Mouse (Mus musculus) forebrain, embryonic 13.5 days (tissue): ENCODE results near the gene Acyp2. TPM values are rescaled to one million over a fixed set of nuclear protein-coding genes. Genes with fewer than 3 reads are reported as not detected.

Experiments used
- ATAC-seq: fragments of 200-750 bp; cut with Nextera tagmentation; 2 replicates; pipeline ENCODE4 v1.8.0; 2017
- H3K27ac ChIP-seq: fragments of 300-500 bp; sonication (generic); 2 replicates; pipeline ENCODE4 v1.5.1; 2015; ENCODE audit warnings: inconsistent platforms, mild to moderate bottlenecking, moderate library complexity
- H3K27me3 ChIP-seq: fragments of 300-500 bp; sonication (generic); 2 replicates; pipeline ENCODE4 v1.6.1; 2015; ENCODE audit warnings: mild to moderate bottlenecking, inconsistent platforms
- H3K36me3 ChIP-seq: fragments of 300-500 bp; sonication (generic); 2 replicates; pipeline ENCODE4 v1.6.1; 2015; ENCODE audit warnings: mild to moderate bottlenecking, inconsistent platforms; ENCODE audit not compliant: poor library complexity, severe bottlenecking
- H3K4me1 ChIP-seq: fragments of 300-500 bp; sonication (generic); 2 replicates; pipeline ENCODE4 v1.6.1; 2015; ENCODE audit warnings: inconsistent platforms
- H3K4me2 ChIP-seq: fragments of 300-500 bp; sonication (generic); 2 replicates; pipeline ENCODE4 v1.6.1; 2015; ENCODE audit warnings: inconsistent platforms, mild to moderate bottlenecking, moderate library complexity
- H3K4me3 ChIP-seq: fragments of 300-500 bp; sonication (generic); 2 replicates; pipeline ENCODE4 v1.5.1; 2015; ENCODE audit warnings: mild to moderate bottlenecking, inconsistent platforms
- H3K9ac ChIP-seq: fragments of 300-500 bp; sonication (generic); 2 replicates; pipeline ENCODE4 v1.6.1; 2015; ENCODE audit warnings: mild to moderate bottlenecking, inconsistent platforms
- H3K9me3 ChIP-seq: fragments of 300-500 bp; sonication (generic); replicated peaks from 2 replicates; pipeline ENCODE4 v1.6.1; 2016; ENCODE audit warnings: inconsistent platforms
- WGBS: fragments of 180-500 bp; shearing (Covaris S2); methylation state at CpG from one replicate; pipeline ENCODE4 v1.1.7; 2015; 5-methylcytosine and 5-hydroxymethylcytosine counted together
- polyA plus RNA-seq: library from polyadenylated mRNA; unstranded; fragments of >200 nt; fragmentation: Nextera tagmentation; extraction: Ambion mirVana; gene quantifications from 2 replicates; pipeline ENCODE4 v1.2.1, GENCODE M21; 2015

The Acyp2 gene
- polyA plus RNA-seq, 1 experiment from 2014 or later: 10.1 TPM

GRCm38 (mm10) chr11:30572790-30573395 is 76.5 kb downstream of the Acyp2 start:
- Histone ChIP-seq H3K4me1 (no peaks in the 10 kb centered on the region), H3K4me2 (no peak overlapping the region), H3K9ac (no peak overlapping the region), H3K27me3 (no peaks in the 10 kb centered on the region), H3K9me3 (no peaks in the 10 kb centered on the region), H3K4me3 (no peak overlapping the region), H3K36me3 (no peaks in the 10 kb centered on the region), H3K27ac (no peak overlapping the region)
- WGBS: 94% methylated on average over 15 of the region's 15 CpGs
- ATAC-seq: no peak

- Histone ChIP-seq H3K4me2 (no peak overlapping the region), H3K9me3 (no peaks in the 10 kb centered on the region), H3K36me3 (no peaks in the 10 kb centered on the region), H3K27ac (no peak overlapping the region), H3K4me1 (no peaks in the 10 kb centered on the region), H3K9ac (no peak overlapping the region), H3K27me3 (no peaks in the 10 kb centered on the region), H3K4me3 (no peak overlapping the region)
- no peak for ATAC-seq
- 95% methylated on average over 3 of the region's 3 CpGs for WGBS
These were observed 78.8 kb downstream of the Acyp2 start for GRCm38 (mm10) chr11:30570568-30570967.

GRCm38 (mm10) chr11:30560215-30560614 is 89.2 kb downstream of the Acyp2 start:
- Histone ChIP-seq H3K4me1 (no peaks in the 10 kb centered on the region), H3K4me3 (no peak overlapping the region), H3K36me3 (no peaks in the 10 kb centered on the region), H3K27me3 (no peaks in the 10 kb centered on the region), H3K27ac (no peak overlapping the region), H3K4me2 (no peak overlapping the region), H3K9me3 (no peaks in the 10 kb centered on the region), H3K9ac (no peak overlapping the region)
- 90% methylated on average over 1 of the region's 1 CpGs for WGBS
- no peak for ATAC-seq

- no peak overlapping the region for H3K27ac ChIP-seq
- no peaks in the 10 kb centered on the region for H3K4me1 ChIP-seq
- no peaks in the 10 kb centered on the region for H3K27me3 ChIP-seq
- no peak overlapping the region for H3K4me3 ChIP-seq
- 73% methylated on average over 1 of the region's 1 CpGs for WGBS
- no peak overlapping the region for H3K4me2 ChIP-seq
- no peaks in the 10 kb centered on the region for H3K9me3 ChIP-seq
- H3K9ac ChIP-seq: no peak overlapping the region
- ATAC-seq: 0 out of 2 replicates have a peak, but pooled peaks have one; percentile 45
- H3K36me3 ChIP-seq: no peaks in the 10 kb centered on the region
These were observed 96.0 kb downstream of the Acyp2 start for GRCm38 (mm10) chr11:30553408-30553807.

DNA sequence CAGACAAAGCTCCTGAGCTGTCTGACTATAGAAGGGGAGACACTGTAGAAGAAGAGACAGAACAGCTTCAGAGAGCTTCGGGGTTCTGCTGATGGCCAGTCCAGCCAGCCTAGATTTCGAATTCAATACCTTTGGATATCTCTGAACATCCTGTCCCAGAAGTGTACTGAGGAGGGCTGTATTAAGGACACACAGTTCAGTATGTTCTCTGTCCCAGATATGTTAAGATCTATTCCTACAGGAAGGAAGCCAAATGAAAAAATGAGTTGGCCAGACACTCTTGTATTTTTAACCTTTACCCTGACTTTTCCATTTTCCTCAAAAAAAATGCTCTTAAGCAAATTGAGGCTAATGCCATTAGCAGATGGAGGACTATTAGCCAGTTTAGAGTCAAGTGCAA is 132.3 kb downstream of the Acyp2 start:
- H3K9me3 ChIP-seq: no peaks in the 10 kb centered on the region
- ATAC-seq: no peak
- no peaks in the 10 kb centered on the region for H3K36me3 ChIP-seq
- H3K27ac ChIP-seq: no peak overlapping the region
- no peak overlapping the region for H3K4me3 ChIP-seq
- no peaks in the 10 kb centered on the region for H3K4me1 ChIP-seq
- no peaks in the 10 kb centered on the region for H3K27me3 ChIP-seq
- H3K9ac ChIP-seq: no peak overlapping the region
- H3K4me2 ChIP-seq: no peak overlapping the region
- 81% methylated on average over 2 of the region's 2 CpGs for WGBS

- Histone ChIP-seq H3K4me1 (no peaks in the 10 kb centered on the region), H3K4me3 (no peak overlapping the region), H3K36me3 (no peaks in the 10 kb centered on the region), H3K27ac (no peak overlapping the region), H3K9me3 (no peaks in the 10 kb centered on the region), H3K27me3 (no peaks in the 10 kb centered on the region), H3K4me2 (no peak overlapping the region), H3K9ac (no peak overlapping the region)
- ATAC-seq: peak; percentile 75
- WGBS: 81% methylated on average over 4 of the region's 4 CpGs
These were observed 141.2 kb downstream of the Acyp2 start for GRCm38 (mm10) chr11:30508178-30508577.

- H3K36me3 ChIP-seq: no peaks in the 10 kb centered on the region
- no peak for ATAC-seq
- no peak overlapping the region for H3K4me2 ChIP-seq
- H3K4me3 ChIP-seq: no peak overlapping the region
- H3K27me3 ChIP-seq: no peaks in the 10 kb centered on the region
- no peak overlapping the region for H3K9ac ChIP-seq
- no peak overlapping the region for H3K27ac ChIP-seq
- no peaks in the 10 kb centered on the region for H3K4me1 ChIP-seq
- 81% methylated on average over 3 of the region's 3 CpGs for WGBS
- H3K9me3 ChIP-seq: no peaks in the 10 kb centered on the region
These were observed 150.5 kb downstream of the Acyp2 start for GRCm38 (mm10) chr11:30498738-30499355.

- no peak overlapping the region for H3K27ac ChIP-seq
- 58% methylated on average over 2 of the region's 2 CpGs for WGBS
- H3K36me3 ChIP-seq: no peaks in the 10 kb centered on the region
- no peak overlapping the region for H3K4me2 ChIP-seq
- no peak overlapping the region for H3K4me3 ChIP-seq
- no peaks in the 10 kb centered on the region for H3K4me1 ChIP-seq
- no peak overlapping the region for H3K9ac ChIP-seq
- H3K9me3 ChIP-seq: no peaks in the 10 kb centered on the region
- H3K27me3 ChIP-seq: no peaks in the 10 kb centered on the region
- ATAC-seq: no peak
These were observed 152.2 kb downstream of the Acyp2 start for GRCm38 (mm10) chr11:30497151-30497550.

- Histone ChIP-seq H3K4me3 (no peak overlapping the region), H3K4me2 (no peak overlapping the region), H3K9me3 (no peaks in the 10 kb centered on the region), H3K27me3 (no peaks in the 10 kb centered on the region), H3K27ac (no peak overlapping the region), H3K4me1 (no peaks in the 10 kb centered on the region), H3K9ac (no peak overlapping the region), H3K36me3 (no peaks in the 10 kb centered on the region)
- ATAC-seq: no peak
These were observed 157.7 kb downstream of the Acyp2 start for GRCm38 (mm10) chr11:30491515-30492260.

DNA sequence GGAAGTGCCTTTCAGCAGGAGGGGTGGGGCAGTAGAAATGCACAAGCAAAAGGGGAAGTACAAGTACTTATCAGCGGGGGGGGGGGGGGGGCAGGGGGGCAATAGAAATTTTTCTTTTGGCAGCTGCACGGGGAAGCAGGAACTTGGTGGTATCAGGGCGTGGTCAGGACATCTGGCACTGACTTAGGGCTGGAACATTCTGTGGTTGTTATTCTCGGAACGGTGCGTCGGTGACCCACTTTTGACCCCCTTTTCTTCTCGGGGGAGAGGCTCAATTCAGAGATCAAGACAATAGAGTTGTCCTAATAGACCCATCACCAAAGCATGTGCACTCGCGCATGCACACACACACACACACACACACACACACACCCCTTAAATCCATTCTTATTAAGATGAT is 161.2 kb downstream of the Acyp2 start:
- Histone ChIP-seq H3K9me3 (no peaks in the 10 kb centered on the region), H3K4me2 (no peak overlapping the region), H3K9ac (no peak overlapping the region), H3K4me3 (no peak overlapping the region), H3K27me3 (no peaks in the 10 kb centered on the region), H3K4me1 (no peaks in the 10 kb centered on the region), H3K27ac (no peak overlapping the region), H3K36me3 (no peaks in the 10 kb centered on the region)
- ATAC-seq: no peak
- WGBS: 83% methylated on average over 9 of the region's 10 CpGs

DNA sequence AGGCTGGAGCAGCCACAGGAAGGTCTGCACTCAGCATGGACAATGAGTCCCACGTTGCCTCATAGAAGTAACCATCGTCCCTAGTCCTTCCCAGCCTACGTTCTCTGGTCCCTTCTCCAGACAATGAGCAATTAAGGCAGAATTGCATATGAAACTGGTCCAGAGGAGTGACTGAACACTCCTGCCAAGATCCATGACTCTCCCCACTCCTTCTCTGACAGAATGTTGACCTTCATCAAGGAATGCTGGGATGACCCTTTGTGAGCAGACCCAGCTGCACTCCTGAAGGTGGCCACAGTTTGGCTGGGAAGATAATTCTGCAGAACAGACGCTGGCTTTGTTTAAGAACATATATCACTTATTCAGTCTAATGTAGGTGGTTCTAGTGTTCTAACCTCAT is 166.1 kb downstream of the Acyp2 start:
- no peak overlapping the region for H3K9ac ChIP-seq
- H3K9me3 ChIP-seq: no peaks in the 10 kb centered on the region
- H3K36me3 ChIP-seq: no peaks in the 10 kb centered on the region
- no peak for ATAC-seq
- H3K4me2 ChIP-seq: no peak overlapping the region
- no peak overlapping the region for H3K4me3 ChIP-seq
- WGBS: 93% methylated on average over 4 of the region's 4 CpGs
- H3K4me1 ChIP-seq: no peaks in the 10 kb centered on the region
- H3K27me3 ChIP-seq: no peaks in the 10 kb centered on the region
- H3K27ac ChIP-seq: no peak overlapping the region

DNA sequence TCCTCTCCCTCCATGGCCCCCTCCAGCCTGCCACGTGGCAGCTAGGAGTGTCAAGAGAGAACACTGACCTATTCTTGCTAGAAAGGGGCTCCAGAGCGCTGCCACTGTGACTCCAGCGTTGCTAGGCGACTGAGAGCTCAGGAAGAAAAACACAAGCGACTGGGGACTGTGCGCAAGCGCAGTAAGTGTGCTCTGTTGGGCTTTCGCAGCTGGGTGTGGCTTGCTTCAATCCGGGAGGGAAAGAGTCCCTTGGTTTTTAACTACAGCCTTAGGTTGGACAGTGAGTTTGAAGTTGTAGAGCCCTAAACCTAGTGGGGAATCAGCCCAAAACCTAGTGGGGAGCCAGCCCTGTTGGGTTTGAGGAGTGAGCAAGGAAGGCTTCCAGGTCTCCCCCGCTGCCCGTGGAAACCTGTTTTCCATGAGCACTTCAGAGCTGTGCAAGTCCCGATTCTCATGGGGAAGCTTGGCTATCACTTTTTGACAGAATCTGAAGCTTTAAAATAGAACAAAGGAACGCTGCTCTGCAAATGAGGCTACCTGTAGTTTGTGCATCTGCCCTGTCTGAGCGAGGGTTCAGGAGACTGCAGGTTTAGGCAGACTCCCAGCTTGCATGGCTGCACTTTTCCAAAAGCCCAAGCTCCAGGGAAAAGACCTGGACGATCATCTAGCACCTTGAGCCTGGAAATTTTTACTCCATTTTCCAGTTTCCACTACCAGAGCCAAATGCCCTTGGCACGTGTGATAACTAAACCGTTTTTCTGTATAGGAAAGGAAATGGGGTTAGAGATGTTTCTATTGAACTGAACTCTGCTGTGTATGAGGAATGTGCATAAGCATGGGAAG is 177.4 kb downstream of the Acyp2 start, which contains the start of gene 4930505A04Rik:
4930505A04Rik (minus strand) TSS at position 77 of the 843 bp plus-strand sequence.
- H3K27ac ChIP-seq: peak within 1 kb of the TSS; percentile 19

More for the DNA sequence above, 177.4 kb downstream of the Acyp2 start, which contains the start of gene 4930505A04Rik:
- ATAC-seq: peak; percentile 98
- Histone ChIP-seq H3K9me3 (no peaks in the 10 kb centered on the region), H3K36me3 (no peaks in the 10 kb centered on the region), H3K27me3 (no peaks in the 10 kb centered on the region), H3K4me2 (peak within 1 kb of the TSS; percentile 76), H3K9ac (peak within 1 kb of the TSS; percentile 71), H3K4me3 (peak within 1 kb of the TSS; percentile 52), H3K4me1 (peaks cover 17% of the 10 kb centered on the region)
- WGBS: 8% methylated on average over 17 of the region's 17 CpGs
